Mouse (Mus musculus) CH12.LX (cell line): ENCODE results near the gene Reep1. TPM values are rescaled to one million over a fixed set of nuclear protein-coding genes. Genes with fewer than 3 reads are reported as not detected.
A peak's percentile ranks its signal among the peaks of the same experiment; 100 is the strongest.

Source experiments
- DNase-seq: peaks from one replicate; pipeline ENCODE4 v3.0.0-alpha.2; 2013; ENCODE audit errors: extremely low read depth
- H3K27ac ChIP-seq: 2 replicates; pipeline ENCODE4 v1.5.1; 2012; ENCODE audit warnings: low read depth, mild to moderate bottlenecking, control low read depth, moderate library complexity; ENCODE audit not compliant: insufficient read depth
- H3K27me3 ChIP-seq: replicated peaks from 2 replicates; pipeline ENCODE3; 2012; ENCODE audit warnings: inconsistent platforms
- H3K36me3 ChIP-seq, 2 experiments: replicated peaks in 1 of 2; 2 replicates each; pipeline versions ENCODE3 to v1.6.1; 2012; ENCODE audit warnings: inconsistent platforms in 1 of 2, low read length in 1 of 2, mild to moderate bottlenecking in 1 of 2, mixed read lengths in 1 of 2, moderate library complexity in 1 of 2; ENCODE audit not compliant: control insufficient read depth in 1 of 2, insufficient read depth in 1 of 2
- H3K4me1 ChIP-seq, 2 experiments: 2 replicates each; pipeline ENCODE4 v1.6.1; 2012; ENCODE audit warnings: inconsistent platforms in 1 of 2, moderate library complexity in 1 of 2; ENCODE audit not compliant: insufficient read depth in 2 of 2, control insufficient read depth in 1 of 2
- H3K4me2 ChIP-seq: 2 replicates; pipeline ENCODE4 v1.6.1; 2012; ENCODE audit warnings: low read depth, mild to moderate bottlenecking, control low read depth; ENCODE audit not compliant: poor library complexity, insufficient read depth, severe bottlenecking
- H3K4me3 ChIP-seq, 3 experiments: fragments of 150-350 bp in 1 of 3; sonication (generic) in 1 of 3; replicated peaks in 1 of 3; 2 replicates each; pipeline versions ENCODE3 to v1.5.1; 2011 to 2012; ENCODE audit warnings: low read depth in 2 of 3, low read length in 2 of 3, mild to moderate bottlenecking in 2 of 3, moderate library complexity in 2 of 3, control low read depth in 1 of 3, improper control_type of control experiment in 1 of 3, inconsistent platforms in 1 of 3, mixed read lengths in 1 of 3; ENCODE audit not compliant: poor library complexity in 1 of 3
- H3K79me2 ChIP-seq: replicated peaks from 2 replicates; pipeline ENCODE4 v1.6.1; 2012; ENCODE audit warnings: mild to moderate bottlenecking, moderate library complexity; ENCODE audit not compliant: control insufficient read depth, poor library complexity, insufficient read depth, severe bottlenecking; ENCODE audit errors: extremely low read depth
- H3K9ac ChIP-seq: 2 replicates; pipeline ENCODE4 v1.6.1; 2012; ENCODE audit warnings: low read depth, mild to moderate bottlenecking, control low read depth, moderate library complexity; ENCODE audit not compliant: insufficient read depth
- H3K9me3 ChIP-seq: replicated peaks from 2 replicates; pipeline ENCODE3; 2012; ENCODE audit warnings: low read length, inconsistent platforms, mixed read lengths
- BHLHE40 ChIP-seq: IDR thresholded peaks from 2 replicates; pipeline ENCODE4 v1.6.1; 2011; ENCODE audit warnings: mild to moderate bottlenecking, low read depth, low read length, improper control_type of control experiment
- CHD2 ChIP-seq: IDR thresholded peaks from 2 replicates; pipeline ENCODE4 v1.6.1; 2011; ENCODE audit warnings: low read length, improper control_type of control experiment
- CTCF ChIP-seq, 2 experiments: IDR thresholded peaks in 1 of 2; conservative IDR thresholded peaks in 1 of 2; 2 replicates each; pipeline ENCODE4 v1.5.1; 2011 to 2012; ENCODE audit warnings: low read depth in 2 of 2, low read length in 2 of 2, improper control_type of control experiment in 1 of 2, inconsistent platforms in 1 of 2, mild to moderate bottlenecking in 1 of 2, moderate library complexity in 1 of 2
- ELF1 ChIP-seq: IDR thresholded peaks from 2 replicates; pipeline ENCODE4 v1.6.1; 2014; ENCODE audit warnings: low read depth, mild to moderate bottlenecking, inconsistent platforms, low read length, improper control_type of control experiment
- GABPA ChIP-seq: IDR thresholded peaks from 2 replicates; pipeline ENCODE4 v1.6.1; 2012; ENCODE audit warnings: low read depth, low read length, improper control_type of control experiment, inconsistent platforms; ENCODE audit not compliant: insufficient replicate concordance
- MEF2A ChIP-seq: IDR thresholded peaks from 2 replicates; pipeline ENCODE4 v1.6.1; 2014; ENCODE audit warnings: low read depth, mild to moderate bottlenecking, inconsistent platforms, low read length, improper control_type of control experiment, borderline replicate concordance
- dilution Hi-C: fragments of 300-500 bp; cut with MboI; formaldehyde crosslinking; loops from 2 replicates; pipeline ENCODE4 v1.14.3; 2020; ENCODE audit warnings: low sequenced_read_pairs; ENCODE audit not compliant: extremely low pct_unique_long_range_greater_than_20kb, extremely low pct_ligation_motif_present
- in situ Hi-C: fragments of 300-500 bp; cut with MboI; formaldehyde crosslinking; loops from 3 replicates; pipeline ENCODE4 v1.14.3; 2019; ENCODE audit warnings: low sequenced_read_pairs, low pct_ligation_motif_present, low pct_unique_long_range_greater_than_20kb, mixed read lengths
- polyA plus RNA-seq: library from polyadenylated mRNA; unstranded; fragments of >175 nt; gene quantifications from 2 replicates; pipeline ENCODE4 v1.2.1, GENCODE M21; 2012; ENCODE audit warnings: low read depth; ENCODE audit not compliant: insufficient read length
- total RNA-seq, 2 experiments: library from RNA; depleted of rRNA; stranded (reverse); fragments of 300-350 nt in 1 of 2; fragments of >200 nt in 1 of 2; gene quantifications; 2 replicates each; pipeline ENCODE4 v1.2.3; 2012 to 2014

Gene Reep1
- total and polyA plus RNA-seq, 3 experiments = 0.33 to 1.3 (median 1.2) TPM

DNA sequence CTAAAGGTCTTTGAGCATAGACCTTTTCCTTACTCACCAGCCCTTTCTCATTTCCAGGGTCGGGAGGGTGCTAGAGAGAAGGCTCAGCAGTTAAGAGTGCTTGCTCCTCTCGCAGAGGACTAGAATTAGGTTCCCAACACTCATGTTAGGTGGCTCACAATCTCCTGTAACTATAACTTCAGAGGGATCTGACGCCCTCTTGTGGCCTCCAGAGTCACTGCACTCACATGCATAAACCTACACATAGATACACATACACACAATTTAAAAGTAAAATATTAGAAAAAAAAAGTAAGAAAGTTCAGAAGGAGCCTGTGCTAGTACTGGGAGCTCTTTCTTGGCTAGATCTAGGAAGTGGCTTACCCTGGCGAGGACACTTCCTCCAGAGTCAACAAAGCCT is 63.9 kb downstream of the Reep1 start:
- peak; percentile 21 to 40; a peak in 3 of 4 replicates for TF ChIP-seq CTCF (conservative IDR thresholded peaks at IDR 0.05 in 1 of 2, IDR thresholded peaks at IDR 0.05 in 1 of 2; ENCODE audit: low read depth in 2 of 2, low read length in 2 of 2)
- no peak for TF ChIP-seq ELF1
- Histone ChIP-seq H3K9ac (no peak overlapping the region), H3K4me2 (no peak overlapping the region), H3K27me3 (no peaks in the 10 kb centered on the region), H3K27ac (no peak overlapping the region), H3K79me2 (no peaks in the 10 kb centered on the region), H3K9me3 (peaks cover 3% of the 10 kb centered on the region), H3K4me3 (no peak overlapping the region), H3K4me1 (no peaks in the 10 kb centered on the region), H3K36me3 (no peaks in the 10 kb centered on the region)
- in situ Hi-C loops (loop anchor here (10.0 kb wide), 1 partner anchor 86 kb away; no protein-coding TSS in a partner anchor), dilution Hi-C loops (no loop called here)
- DNase-seq = no peak

DNA sequence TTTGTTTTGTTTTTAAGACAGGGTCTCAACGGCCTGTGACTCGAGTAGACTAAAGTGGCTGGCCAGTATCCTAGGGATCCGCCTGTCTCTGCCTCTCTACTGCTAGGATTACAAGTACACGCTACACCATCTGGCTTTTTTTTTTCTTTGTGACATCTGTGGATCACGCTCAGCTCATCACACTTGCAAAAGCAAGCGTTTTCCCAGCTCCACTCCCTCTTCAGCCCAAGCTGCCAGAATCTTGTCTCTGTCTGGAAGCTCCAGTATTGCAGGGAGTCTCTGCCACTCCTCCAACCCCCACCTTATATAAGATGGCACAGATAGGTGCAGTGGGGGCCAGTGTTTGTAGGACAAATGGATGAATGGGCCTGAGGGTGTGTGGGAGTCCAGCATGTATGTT is 64.8 kb downstream of the Reep1 start:
- Histone ChIP-seq H3K27me3 (no peaks in the 10 kb centered on the region), H3K27ac (no peak overlapping the region), H3K4me2 (no peak overlapping the region), H3K9ac (no peak overlapping the region), H3K4me3 (no peak overlapping the region), H3K36me3 (no peaks in the 10 kb centered on the region), H3K79me2 (no peaks in the 10 kb centered on the region), H3K4me1 (no peaks in the 10 kb centered on the region), H3K9me3 (peaks cover 3% of the 10 kb centered on the region)
- no peak for DNase-seq
- in situ Hi-C loops (loop anchor here (10.0 kb wide), 1 partner anchor 87 kb away; no protein-coding TSS in a partner anchor), dilution Hi-C loops (no loop called here)
- no peak for TF ChIP-seq CTCF (conservative IDR thresholded peaks at IDR 0.05 in 1 of 2, IDR thresholded peaks at IDR 0.05 in 1 of 2; ENCODE audit: low read depth in 2 of 2, low read length in 2 of 2)
- no peak for TF ChIP-seq GABPA
- TF ChIP-seq MEF2A = no peak

DNA sequence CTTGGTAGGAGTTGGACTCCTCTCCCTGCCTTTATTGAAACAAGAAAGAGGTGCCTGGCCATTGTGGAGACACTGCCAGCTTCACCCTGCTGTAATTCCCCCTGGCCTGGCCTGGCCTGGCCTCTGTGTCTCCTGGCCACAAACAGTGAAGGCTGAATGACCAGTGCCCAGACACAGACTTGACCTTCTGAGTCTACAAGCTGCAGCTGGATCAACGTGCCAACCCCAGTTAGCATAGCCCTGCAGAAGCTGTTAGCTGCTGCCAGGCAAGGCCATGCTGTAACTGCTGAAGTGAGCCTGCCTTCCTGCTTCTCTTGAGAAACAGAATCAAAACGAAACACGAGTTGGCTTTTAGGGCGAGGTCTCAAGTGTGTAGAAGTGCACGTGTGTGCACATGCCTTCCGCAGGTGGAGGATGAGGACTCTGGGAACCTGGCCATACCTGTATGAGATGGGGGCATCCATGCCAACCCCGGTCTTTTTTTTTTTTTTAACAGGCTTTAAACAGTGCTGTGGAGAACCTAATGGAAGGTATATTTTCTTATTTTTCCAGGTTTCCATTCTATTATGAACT is 65.4 kb downstream of the Reep1 start:
- H3K79me2 ChIP-seq = no peaks in the 10 kb centered on the region
- no peaks in the 10 kb centered on the region for H3K27me3 ChIP-seq
- DNase-seq = no peak
- no peak overlapping the region for H3K27ac ChIP-seq
- in situ Hi-C loops = loop anchor here (10.0 kb wide), 1 partner anchor 88 kb away; no protein-coding TSS in a partner anchor
- H3K36me3 ChIP-seq = no peaks in the 10 kb centered on the region
- dilution Hi-C loops = no loop called here
- TF ChIP-seq CHD2 = no peak
- peak; percentile 30; the same call in 1 of the 2 replicates for TF ChIP-seq BHLHE40
- TF ChIP-seq, all 38 proteins: peak for 1
- no peak overlapping the region for H3K9ac ChIP-seq
- H3K4me3 ChIP-seq = no peak overlapping the region
- H3K9me3 ChIP-seq = peaks cover 3% of the 10 kb centered on the region
- H3K4me2 ChIP-seq = no peak overlapping the region
- H3K4me1 ChIP-seq = no peaks in the 10 kb centered on the region
